Mouse (Mus musculus) neural tube, embryonic 14.5 days (tissue): ENCODE data around the gene 2810408A11Rik. TPM values are rescaled to one million over a fixed set of nuclear protein-coding genes. Genes with fewer than 3 reads are reported as not detected.
A peak's percentile ranks its signal among the peaks of the same experiment; 100 is the strongest.

ENCODE experiments used
- ATAC-seq: fragments of 200-750 bp; cut with Nextera tagmentation; 2 replicates; pipeline ENCODE4 v1.8.0; 2017; ENCODE audit warnings: low read depth, mild to moderate bottlenecking, moderate TSS enrichment, moderate library complexity
- H3K27ac ChIP-seq: fragments of 300-500 bp; sonication (generic); 2 replicates; pipeline ENCODE4 v1.5.1; 2014; ENCODE audit warnings: low read depth, mild to moderate bottlenecking, control low read depth, low read length, moderate library complexity, mixed read lengths
- H3K27me3 ChIP-seq: fragments of 300-500 bp; sonication (generic); 2 replicates; pipeline ENCODE4 v1.6.1; 2014; ENCODE audit warnings: low read length; ENCODE audit not compliant: control insufficient read depth, insufficient read depth
- H3K36me3 ChIP-seq: fragments of 300-500 bp; sonication (generic); 2 replicates; pipeline ENCODE4 v1.6.1; 2014; ENCODE audit warnings: low read length, mixed read lengths; ENCODE audit not compliant: control insufficient read depth, insufficient read depth
- H3K4me1 ChIP-seq: fragments of 300-500 bp; sonication (generic); 2 replicates; pipeline ENCODE4 v1.6.1; 2014; ENCODE audit warnings: low read length; ENCODE audit not compliant: control insufficient read depth, insufficient read depth
- H3K4me2 ChIP-seq: fragments of 300-500 bp; sonication (generic); 2 replicates; pipeline ENCODE4 v1.6.1; 2014; ENCODE audit warnings: mild to moderate bottlenecking, low read depth, low read length, control low read depth
- H3K4me3 ChIP-seq: fragments of 300-500 bp; sonication (generic); 2 replicates; pipeline ENCODE4 v1.5.1; 2014; ENCODE audit warnings: low read depth, low read length, control low read depth, mixed read lengths
- H3K9ac ChIP-seq: fragments of 300-500 bp; sonication (generic); replicated peaks from 2 replicates; pipeline ENCODE4 v1.6.1; 2014; ENCODE audit warnings: low read depth, mild to moderate bottlenecking, control low read depth, low read length, mixed read lengths
- H3K9me3 ChIP-seq: fragments of 300-500 bp; sonication (generic); 2 replicates; pipeline ENCODE4 v1.6.1; 2016; ENCODE audit warnings: low read length; ENCODE audit not compliant: control insufficient read depth
- WGBS: fragments of 180-500 bp; shearing (Covaris S2); extraction: QIAGEN DNeasy Blood & Tissue Kit; methylation state at CpG from one replicate; pipeline ENCODE4 v1.1.7; 2014; 5-methylcytosine and 5-hydroxymethylcytosine counted together
- polyA plus RNA-seq: library from polyadenylated mRNA; unstranded; fragments of >200 nt; fragmentation: Nextera tagmentation; extraction: Ambion mirVana; gene quantifications from 2 replicates; pipeline ENCODE4 v1.2.1, GENCODE M21; 2014

The 2810408A11Rik gene
- 7.1 and 7.8 TPM in 2 replicates for polyA plus RNA-seq

DNA sequence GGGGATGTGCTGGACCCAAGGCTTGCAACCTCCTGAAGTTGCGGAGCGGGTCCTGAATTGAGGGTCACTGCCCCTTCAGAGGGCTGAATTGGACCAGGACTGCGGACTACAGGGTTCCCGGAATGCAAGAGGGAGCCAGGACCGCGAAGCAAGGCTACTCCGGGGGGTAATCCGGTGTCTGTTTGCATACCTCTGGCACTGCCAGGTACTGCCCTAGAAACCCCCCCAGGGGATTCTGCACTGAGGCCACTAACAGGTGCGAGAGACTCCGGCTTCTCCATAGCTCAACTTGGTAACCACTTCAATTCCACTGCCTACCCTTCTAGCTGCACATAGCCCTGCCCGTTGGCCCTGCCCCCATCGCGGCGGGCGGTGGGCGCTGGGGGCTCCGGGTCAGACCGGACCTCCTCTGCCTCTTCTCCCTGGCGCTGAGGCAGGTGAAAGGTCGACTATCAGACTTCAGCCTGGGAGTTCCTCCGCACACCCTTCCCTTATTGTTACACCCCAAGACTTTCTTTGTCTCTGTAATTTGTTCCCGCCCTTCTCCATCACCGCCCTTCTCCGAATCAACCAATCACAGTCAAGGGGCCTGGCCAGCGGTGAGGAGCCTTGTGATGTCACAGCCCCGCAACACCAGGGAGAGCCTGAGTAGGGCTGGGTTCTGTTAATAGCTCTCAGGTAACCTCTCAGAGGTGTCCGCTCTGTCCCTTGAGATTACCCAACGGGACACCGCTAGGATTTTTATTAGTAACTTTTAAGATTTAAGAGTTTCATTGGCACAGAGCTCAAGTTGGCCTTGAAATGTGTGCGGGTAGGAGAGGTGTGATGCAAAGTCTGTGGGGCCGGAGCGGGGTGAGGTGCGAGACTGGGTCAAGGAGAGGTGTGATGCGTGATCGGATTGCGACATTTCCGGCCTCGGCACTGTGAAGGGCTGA lies at the start of gene 2810408A11Rik, which contains the start of gene Neurl4:
Gene 2810408A11Rik, minus strand, starts transcription at position 517 of the 935 bp plus-strand sequence.
Gene Neurl4, plus strand, starts transcription at position 602 of the 935 bp plus-strand sequence.
- under 1% methylated on average over 38 of the region's 38 CpGs for WGBS
- ATAC-seq: peak; percentile 95

DNA sequence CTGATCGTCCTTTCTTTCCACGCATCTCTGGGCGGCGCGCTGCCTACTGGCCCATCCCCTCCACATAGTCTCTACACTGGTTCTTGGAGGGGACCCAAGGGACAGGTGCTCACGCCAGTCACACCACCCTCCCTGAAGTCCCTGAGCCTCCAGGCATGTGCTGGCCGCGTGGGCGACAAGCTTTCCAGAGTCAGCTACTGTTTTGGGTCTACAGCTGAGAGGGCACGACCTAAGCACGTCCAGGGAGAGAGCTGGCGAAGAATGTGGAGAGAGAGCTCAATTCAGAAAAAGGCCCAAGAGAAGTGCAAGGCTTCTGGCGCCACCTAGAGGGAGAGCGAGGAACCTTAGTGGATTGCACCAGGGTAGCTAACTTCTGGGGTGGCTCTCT lies 48.0 kb upstream of the 2810408A11Rik start:
- peaks cover 3% of the 10 kb centered on the region; the same call in 1 of the 2 replicates for H3K27me3 ChIP-seq
- under 1% methylated on average over 14 of the region's 14 CpGs for WGBS
- peak overlapping the region; percentile 50 for H3K4me2 ChIP-seq
- no peaks in the 10 kb centered on the region for H3K36me3 ChIP-seq
- no peaks in the 10 kb centered on the region for H3K9me3 ChIP-seq
- peak; percentile 52; the same call in 1 of the 2 replicates for ATAC-seq
- peak overlapping the region; percentile 38; the same call in 1 of the 2 replicates for H3K4me3 ChIP-seq
- H3K27ac ChIP-seq: no peak overlapping the region
- no peak overlapping the region for H3K9ac ChIP-seq
- peaks cover 4% of the 10 kb centered on the region; the same call in 1 of the 2 replicates for H3K4me1 ChIP-seq

More for the DNA sequence above, at the start of gene 2810408A11Rik, which contains the start of gene Neurl4:
- H3K4me3 ChIP-seq: peak within 1 kb of the TSS; percentile 80
- peaks cover 23% of the 10 kb centered on the region for H3K4me1 ChIP-seq
- peak within 1 kb of the TSS; percentile 97 for H3K27ac ChIP-seq
- no peaks in the 10 kb centered on the region for H3K27me3 ChIP-seq
- peak within 1 kb of the TSS; percentile 96 for H3K9ac ChIP-seq
- no peaks in the 10 kb centered on the region for H3K9me3 ChIP-seq
- peaks cover 17% of the 10 kb centered on the region for H3K36me3 ChIP-seq
- peak within 1 kb of the TSS; percentile 88 for H3K4me2 ChIP-seq

DNA sequence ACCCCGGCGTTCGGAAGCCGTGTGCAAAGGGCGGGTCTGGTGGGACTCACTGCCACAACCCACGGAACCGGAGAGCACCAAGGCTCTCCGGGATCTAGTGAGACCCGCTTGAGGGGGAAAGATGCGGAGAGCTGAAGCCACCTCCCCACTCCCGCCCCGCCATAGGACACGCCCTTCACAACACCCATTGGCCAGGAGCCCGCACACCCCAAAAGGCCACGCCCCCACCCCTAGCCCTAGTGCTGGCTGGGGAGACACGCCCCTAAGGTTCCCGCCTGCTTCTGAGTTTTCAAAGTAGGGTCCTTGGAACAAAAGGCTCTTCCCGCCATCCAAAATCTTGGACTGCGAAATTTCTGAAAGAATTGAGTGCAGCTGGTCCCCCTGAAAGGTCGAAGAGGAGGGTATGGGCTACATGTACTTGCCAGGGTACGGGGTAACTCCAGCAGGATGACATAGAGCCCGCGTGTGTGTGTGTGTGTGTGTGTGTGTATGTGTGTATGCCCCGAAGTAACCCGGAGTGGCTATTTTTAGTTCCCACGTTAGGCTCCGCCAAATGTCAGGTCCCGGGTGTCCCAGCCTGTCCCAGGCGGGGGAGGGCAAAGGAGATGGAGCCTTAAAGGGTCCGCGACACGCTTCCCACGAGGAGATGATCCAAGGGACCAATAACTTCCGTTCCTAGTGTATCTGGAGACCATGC lies 47.4 kb upstream of the 2810408A11Rik start, which contains the start of gene Slc2a4:
Gene Slc2a4, minus strand, starts transcription at position 123 of the 697 bp plus-strand sequence.
- H3K36me3 ChIP-seq: no peaks in the 10 kb centered on the region
- peaks cover 3% of the 10 kb centered on the region; the same call in 1 of the 2 replicates for H3K27me3 ChIP-seq
- peak; percentile 95 for ATAC-seq
- H3K27ac ChIP-seq: no peak within 1 kb of the TSS
- peak within 1 kb of the TSS; percentile 39; the same call in 1 of the 2 replicates for H3K9ac ChIP-seq
- H3K4me2 ChIP-seq: peak within 1 kb of the TSS; percentile 50
- H3K9me3 ChIP-seq: no peaks in the 10 kb centered on the region
- H3K4me1 ChIP-seq: peaks cover 4% of the 10 kb centered on the region; the same call in 1 of the 2 replicates
- peak within 1 kb of the TSS; percentile 38 for H3K4me3 ChIP-seq
- WGBS: under 1% methylated on average over 34 of the region's 34 CpGs

DNA sequence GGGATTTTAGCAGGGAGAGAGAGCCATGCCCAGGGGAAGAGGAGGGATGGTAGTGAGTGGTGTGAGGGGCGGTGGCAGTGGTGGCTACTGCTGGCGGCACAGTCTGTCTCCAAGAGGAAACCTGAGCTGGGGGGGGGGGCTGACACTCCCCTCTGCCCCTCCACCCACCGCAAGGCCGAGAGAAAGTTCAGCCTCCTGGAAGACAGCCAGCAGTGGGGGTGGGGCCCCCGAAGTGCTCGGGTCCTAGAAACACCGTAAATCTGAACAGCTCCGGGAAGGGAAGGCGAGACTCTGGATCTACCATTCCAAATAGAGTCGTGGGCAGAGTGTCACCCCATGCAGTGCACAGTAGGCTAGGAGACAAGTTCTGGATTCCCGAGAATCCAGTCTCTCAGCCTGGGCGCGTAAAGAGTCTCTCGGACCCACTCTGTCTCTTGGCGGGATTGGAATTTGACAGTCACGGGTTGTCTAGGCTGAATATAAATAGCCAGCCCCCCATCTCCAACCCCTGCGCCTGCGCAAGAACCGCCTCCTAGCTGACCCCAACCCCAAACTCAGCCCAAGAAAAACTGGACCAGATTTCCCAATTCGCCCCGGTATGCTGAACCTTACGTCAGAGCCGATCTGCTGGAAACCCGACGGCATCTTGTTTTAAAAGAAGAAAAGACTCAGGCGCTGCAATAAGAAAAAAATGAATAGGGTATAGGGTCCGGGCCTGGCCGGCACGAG lies 46.7 kb upstream of the 2810408A11Rik start:
- H3K36me3 ChIP-seq: no peaks in the 10 kb centered on the region
- H3K4me3 ChIP-seq: peak overlapping the region; percentile 38
- no peak overlapping the region for H3K27ac ChIP-seq
- peak overlapping the region; percentile 50 for H3K4me2 ChIP-seq
- ATAC-seq: peak; percentile 48
- H3K27me3 ChIP-seq: peaks cover 3% of the 10 kb centered on the region; the same call in 1 of the 2 replicates
- WGBS: 3% methylated on average over 28 of the region's 29 CpGs
- H3K4me1 ChIP-seq: peaks cover 4% of the 10 kb centered on the region; the same call in 1 of the 2 replicates
- peak overlapping the region; percentile 39; the same call in 1 of the 2 replicates for H3K9ac ChIP-seq
- H3K9me3 ChIP-seq: no peaks in the 10 kb centered on the region

DNA sequence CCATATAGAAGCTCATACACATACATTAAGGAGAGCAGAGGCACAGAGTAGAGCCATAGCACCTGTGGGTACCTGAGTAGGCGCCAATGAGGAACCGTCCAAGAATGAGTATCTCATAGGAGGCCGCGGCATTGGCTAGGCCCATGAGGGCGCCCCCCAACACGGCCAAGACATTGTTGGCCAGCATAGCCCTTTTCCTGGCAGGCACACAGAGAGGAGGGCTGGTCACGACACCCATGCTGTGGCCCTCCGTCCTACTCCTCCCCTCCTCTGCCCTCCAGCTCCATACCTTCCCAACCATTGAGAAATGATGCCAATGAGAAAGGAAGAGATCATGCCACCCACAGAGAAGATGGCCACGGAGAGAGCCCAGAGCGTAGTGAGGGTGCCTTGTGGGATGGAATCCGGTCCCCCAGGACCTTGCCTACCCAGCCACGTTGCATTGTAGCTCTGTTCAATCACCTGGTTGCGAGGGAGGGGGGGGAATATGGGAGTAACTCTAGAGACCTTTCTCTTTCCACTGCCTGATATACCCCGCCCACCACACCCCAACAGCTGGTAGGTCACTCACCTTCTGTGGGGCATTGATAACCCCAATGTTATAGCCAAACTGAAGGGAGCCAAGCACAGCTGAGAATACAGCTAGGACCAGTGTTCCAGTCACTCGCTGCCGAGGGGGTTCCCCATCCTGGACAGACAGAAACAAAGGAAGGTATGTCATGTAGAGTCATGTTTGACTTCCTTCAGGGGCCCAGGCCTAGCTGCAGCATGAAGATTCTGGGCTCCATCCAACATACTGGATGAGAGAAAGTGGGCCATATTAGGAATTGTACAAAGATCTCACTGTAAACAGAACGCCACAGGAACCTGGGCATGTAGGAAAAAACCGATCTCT lies 45.5 kb upstream of the 2810408A11Rik start:
- H3K9ac ChIP-seq: no peak overlapping the region

DNA sequence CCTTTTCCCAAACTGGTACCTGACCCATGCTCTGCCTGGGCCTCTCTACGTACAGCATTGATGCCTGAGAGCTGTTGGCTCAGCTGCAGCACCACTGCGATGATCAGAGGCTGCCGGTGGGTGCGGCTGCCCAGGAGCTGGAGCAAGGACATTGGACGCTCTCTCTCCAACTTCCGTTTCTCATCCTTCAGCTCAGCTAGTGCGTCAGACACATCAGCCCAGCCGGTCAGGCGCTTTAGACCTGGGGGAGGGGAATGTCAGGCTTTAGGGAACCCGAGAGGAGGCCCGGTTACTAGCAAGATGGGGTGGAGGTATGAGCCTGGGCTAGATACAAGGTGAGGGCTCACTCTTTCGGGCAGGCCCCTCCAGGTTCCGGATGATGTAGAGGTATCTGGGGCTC lies 44.4 kb upstream of the 2810408A11Rik start:
- no peak overlapping the region for H3K9ac ChIP-seq
- H3K27ac ChIP-seq: no peak overlapping the region
- H3K9me3 ChIP-seq: no peaks in the 10 kb centered on the region
- no peaks in the 10 kb centered on the region for H3K36me3 ChIP-seq
- 79% methylated on average over 13 of the region's 13 CpGs for WGBS
- H3K27me3 ChIP-seq: peaks cover 3% of the 10 kb centered on the region; the same call in 1 of the 2 replicates
- ATAC-seq: no peak
- peaks cover 4% of the 10 kb centered on the region; the same call in 1 of the 2 replicates for H3K4me1 ChIP-seq
- H3K4me2 ChIP-seq: no peak overlapping the region
- no peak overlapping the region for H3K4me3 ChIP-seq

More for the DNA sequence above, 45.5 kb upstream of the 2810408A11Rik start:
- Histone ChIP-seq H3K36me3 (no peaks in the 10 kb centered on the region), H3K4me2 (no peak overlapping the region), H3K9me3 (no peaks in the 10 kb centered on the region), H3K4me1 (peaks cover 4% of the 10 kb centered on the region; the same call in 1 of the 2 replicates), H3K27ac (no peak overlapping the region), H3K4me3 (no peak overlapping the region), H3K27me3 (peaks cover 3% of the 10 kb centered on the region; the same call in 1 of the 2 replicates)
- no peak for ATAC-seq
- 93% methylated on average over 18 of the region's 18 CpGs for WGBS

DNA sequence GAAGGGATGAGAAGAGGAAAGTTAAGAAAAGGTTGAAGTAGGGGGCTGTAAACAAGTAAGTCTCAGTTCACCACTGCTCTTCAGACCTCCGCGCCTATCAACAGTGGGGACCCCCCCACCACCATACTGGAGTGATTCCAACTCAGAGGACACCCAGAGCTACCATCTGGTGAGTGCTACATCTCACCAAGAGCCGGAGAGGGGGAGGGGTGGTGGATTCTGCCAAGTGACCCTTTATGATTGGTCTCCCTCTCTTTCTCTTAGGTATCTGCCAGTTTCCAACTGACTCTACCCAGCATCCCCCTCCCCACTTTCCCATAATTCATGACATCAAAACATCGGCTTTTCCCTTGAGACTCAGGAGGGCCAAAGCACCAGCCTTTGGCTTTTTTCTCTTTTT lies 40.2 kb upstream of the 2810408A11Rik start:
- WGBS: 68% methylated on average over 4 of the region's 4 CpGs
- peaks cover 16% of the 10 kb centered on the region for H3K27me3 ChIP-seq
- no peak for ATAC-seq
- H3K4me1 ChIP-seq: 0 out of 2 replicates have a peak, but pooled peaks cover 6% of the 10 kb centered on the region
- no peak overlapping the region for H3K4me3 ChIP-seq
- no peaks in the 10 kb centered on the region for H3K36me3 ChIP-seq
- no peaks in the 10 kb centered on the region for H3K9me3 ChIP-seq
- H3K4me2 ChIP-seq: no peak overlapping the region
- no peak overlapping the region for H3K27ac ChIP-seq
- H3K9ac ChIP-seq: no peak overlapping the region
